Mouse (Mus musculus) ZHBTc4 (cell line): ENCODE data around the gene Mesp2.
A peak's percentile ranks its signal among the peaks of the same experiment; 100 is the strongest.
"Not testable (repeated sequence)": the region's sequence is repeated elsewhere in the genome, so short reads cannot be mapped to it uniquely, and the experiment has no call there.

Experiments used
- DNase-seq: peaks from one replicate; pipeline ENCODE4 v3.0.0-alpha.2; 2011; ENCODE audit warnings: low read depth, low spot score

The Mesp2 gene

DNA sequence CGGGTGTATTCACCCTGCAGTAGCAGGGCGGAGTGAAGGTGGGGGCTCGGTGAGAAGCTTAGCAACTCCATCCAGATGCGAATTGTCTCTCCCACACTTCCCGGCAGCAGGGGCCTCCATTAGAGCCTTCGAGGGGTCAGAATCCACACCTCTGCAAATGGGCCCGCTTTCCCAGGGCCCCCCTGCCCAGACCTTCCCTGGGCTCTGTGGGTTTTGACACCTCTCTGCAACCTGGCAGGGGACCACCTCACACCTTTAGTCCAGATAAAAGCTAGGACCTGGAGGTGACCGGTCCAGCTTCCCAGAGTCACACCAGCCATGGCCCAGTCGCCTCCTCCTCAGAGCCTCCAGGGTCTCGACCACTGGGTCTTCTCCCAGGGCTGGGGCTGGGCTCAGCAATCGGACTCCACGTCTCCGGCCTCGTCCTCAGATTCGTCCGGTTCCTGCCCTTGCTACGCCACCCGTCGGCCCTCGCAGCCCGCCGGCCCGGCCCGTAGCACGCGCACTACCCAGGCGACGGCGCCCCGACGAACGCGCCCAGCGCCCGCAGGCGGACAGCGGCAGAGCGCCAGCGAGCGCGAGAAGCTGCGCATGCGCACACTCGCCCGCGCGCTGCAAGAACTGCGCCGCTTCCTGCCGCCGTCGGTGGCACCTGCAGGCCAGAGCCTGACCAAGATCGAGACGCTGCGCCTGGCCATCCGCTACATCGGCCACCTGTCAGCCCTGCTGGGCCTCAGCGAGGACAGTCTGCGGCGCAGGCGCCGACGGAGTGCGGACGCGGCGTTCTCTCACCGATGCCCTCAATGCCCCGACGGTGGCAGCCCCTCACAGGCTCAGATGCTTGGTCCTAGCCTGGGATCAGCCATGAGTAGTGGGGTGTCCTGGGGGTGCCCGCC lies at the start of gene Mesp2:
Gene Mesp2, plus strand, starts transcription at position 117 of the 896 bp plus-strand sequence.
- peak; percentile 87 for DNase-seq

DNA sequence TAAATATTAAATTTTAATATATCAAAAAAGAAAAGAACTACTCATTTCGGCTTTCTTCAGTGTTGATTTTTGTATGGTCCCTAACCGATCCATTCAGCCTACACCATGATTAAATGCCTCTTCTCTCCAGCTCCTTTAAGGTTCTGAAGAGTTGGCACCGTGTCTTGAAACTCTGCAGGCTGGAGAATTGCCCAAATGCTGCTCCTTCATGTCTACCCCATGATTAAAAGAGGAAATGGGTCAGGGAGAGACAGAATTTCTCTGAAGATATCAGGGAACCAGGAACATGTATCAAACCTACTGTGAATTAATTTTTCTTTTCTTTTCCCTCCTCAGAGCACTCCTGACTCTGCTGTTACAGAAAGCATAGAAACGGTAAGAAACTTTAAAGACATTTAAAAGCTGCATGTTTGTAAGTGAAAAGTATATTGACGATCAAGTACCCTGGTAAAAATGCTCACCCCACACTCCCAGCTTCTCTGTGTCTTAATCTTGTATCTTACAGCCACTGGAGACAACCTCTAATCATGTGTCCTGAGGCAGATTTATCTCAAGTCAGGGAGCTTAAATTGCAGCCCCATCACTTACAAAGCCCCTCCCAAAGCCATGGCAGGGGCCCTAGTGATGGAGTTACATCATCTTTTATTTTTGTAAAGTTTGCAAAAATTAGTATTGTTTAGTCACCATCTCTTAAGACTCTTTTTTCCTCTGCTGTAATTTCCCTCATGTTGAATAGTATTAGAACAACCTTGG lies 49.2 kb upstream of the Mesp2 start:
- no peak for DNase-seq

DNA sequence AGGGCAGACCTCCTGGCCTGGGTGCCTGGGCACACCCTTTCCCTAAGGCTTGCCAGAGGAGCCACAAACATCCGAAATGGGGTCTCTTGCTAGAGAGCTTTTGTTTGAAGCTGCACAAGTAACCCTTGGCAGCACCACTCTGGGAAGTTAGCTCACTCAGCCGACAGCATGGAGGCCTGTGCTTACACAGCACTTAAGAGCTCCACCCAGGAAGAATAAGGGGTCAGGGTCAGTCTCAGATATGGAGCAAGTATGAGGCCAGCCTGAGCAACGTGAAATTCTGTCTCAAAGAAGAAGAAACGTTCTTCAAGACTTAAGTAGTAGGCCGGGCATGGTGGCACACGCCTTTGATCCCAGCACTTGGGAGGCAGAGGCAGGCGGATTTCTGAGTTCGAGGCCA lies 48.4 kb upstream of the Mesp2 start:
- DNase-seq = no peak

DNA sequence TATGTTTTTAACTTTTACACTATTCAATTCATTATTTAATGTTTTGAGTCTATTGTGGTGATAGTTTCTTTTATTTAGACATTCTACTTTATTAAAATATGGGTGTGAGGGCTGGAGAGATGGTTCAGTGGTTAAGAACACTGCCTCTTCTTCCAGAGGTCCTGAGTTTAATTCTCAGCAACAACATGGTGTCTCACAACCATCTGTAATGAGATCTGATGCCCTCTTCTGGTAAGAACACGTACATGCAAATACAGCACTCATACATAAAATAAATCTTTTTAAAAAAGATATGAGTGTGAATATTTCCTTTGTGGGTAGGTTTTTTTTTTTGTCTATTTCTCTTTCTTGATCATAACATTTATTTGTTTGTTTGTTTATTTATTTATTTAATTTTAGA lies 44.5 kb upstream of the Mesp2 start:
- no peak for DNase-seq

DNA sequence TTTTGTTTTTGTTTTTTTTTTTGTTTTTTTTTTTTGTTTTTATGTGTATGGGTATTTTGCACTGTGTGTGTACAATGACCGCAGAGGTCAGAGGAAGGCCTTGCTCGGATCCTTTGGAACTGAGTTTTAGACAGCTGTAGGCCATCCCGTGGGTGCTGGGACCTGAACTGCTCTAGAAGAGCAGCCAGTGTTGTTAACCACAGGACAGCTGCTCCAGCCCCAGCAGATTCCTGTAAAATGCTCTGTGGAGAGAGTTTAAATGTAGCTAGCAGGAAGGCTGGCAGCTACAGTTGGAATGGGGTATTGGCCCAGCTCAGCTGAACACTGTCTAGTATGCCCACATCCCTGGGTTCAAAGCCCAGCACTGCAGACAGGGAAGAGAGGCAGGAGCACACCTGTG lies 40.9 kb upstream of the Mesp2 start:
- DNase-seq = no peak

DNA sequence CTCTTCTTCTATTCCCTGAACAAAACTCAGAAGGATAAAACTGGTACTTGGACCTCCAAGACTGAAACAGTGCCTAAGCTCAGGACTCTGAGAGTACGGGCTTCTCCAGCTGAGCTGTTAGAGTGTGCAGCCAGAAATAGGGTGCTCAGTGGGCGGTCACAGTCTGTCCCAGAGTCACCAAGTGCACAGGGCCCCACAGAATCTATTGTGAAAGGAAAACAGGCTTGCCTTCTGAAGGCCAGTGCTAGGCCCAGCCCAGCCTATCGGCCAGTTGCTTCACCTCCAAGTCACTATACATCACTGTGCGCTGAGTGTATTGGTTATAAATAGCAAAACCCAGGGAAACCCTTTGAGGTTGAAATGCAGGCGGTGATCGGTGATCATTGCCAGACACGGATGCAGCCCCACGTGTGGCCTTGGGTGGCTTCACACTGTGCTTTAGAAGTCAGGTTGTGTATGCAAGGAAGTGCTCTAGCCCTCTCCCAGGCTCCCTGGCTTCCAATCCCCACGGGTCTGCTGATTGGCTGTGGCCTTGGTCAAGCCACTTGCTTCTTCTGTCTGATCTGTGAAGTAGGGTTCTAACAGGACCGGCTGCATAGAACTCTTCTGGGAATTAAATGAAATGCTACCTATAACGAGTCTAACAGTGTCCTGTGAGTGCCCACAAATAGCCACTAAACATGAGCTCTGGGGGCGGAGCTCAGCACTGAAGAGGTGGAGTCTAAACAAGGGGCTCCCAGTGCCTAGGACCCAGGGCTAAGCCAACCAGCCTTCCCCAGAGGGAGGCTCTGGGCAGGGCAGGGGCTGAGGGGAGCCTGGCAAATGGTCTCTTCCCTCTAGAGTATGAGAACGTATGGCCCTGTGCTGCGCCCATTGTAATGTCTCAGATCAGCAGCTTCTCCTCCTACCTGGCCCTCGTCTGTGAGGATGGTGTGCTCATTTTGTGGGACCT lies 38.7 kb upstream of the Mesp2 start:
- peak; percentile 90 for DNase-seq

DNA sequence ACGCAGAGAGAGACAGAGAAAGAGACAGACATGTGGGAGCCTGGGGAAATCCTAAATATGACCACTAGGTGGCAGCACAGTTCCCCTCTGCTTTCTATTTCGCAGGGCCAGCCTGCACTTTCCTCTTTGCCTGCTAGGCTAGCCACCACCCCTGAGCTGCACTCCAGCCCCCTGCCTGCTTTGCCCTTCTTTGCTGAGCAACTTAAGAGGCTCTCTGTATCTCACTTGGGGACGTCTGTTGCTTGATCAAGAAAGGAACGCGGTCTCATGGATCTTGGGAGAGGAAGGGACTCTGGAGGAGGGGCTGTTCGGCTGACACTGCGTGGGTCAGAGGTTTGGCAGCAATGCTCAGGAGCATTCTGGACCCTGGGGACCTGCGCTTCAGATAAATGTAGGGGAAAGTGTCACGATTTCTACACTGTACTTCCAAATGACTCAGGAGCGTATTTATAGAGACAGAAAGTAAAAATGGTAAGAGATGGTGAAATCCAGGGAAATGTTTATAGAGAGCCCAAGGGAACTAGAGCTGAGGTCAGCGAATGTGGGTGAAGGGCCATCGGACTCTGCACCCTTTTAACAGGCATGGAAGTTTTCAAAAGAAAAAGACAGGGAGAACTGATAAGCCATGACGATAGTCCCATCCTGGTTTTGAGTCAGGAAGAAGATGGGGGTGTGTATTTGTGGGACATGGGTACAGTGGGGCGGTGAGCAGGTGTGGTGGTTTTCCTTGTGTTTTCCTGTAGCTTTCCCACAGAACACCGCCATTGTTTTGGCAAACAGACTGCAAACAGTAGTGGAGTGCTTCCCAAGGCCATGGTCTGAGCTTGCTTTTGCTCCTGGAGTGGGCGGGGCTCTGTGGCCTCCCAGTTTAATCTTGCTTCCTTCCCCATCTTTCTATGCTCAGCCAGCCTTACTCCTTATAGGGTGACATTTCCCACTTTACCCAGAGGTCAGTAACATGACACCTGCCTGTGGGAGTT lies 29.6 kb upstream of the Mesp2 start:
- peak; percentile 85 for DNase-seq

DNA sequence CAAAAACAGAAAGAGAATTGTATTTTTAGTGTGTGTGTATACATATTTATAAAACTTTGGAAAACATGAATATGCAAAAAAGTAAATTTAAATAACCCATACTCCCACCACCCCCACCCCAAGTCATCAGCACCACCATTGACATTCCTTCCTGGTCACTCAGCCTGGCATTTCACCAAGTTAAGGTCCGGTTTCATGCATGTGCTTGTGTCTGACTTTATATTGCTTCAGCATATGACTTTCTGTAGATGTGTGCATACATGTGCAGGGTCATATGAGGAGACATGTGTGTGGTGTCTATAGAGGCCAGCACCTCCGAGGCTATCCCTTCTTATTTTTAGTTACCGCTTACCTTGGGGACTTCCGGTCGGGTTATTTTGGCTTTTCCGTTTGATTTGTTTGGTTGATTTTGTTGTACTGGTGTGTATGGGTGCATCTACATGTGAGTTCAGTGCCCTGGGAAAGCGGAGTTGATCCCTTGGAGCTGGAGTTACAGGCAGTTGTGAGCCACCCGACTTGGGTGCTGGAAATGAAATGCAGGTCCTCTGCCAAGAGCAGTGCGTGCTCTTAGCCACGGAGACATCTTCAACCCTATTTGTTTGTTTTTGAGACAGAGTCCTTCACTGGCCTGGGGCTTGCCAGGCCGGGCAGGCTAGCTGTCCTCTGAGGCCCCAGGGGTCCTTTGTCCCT lies 28.6 kb upstream of the Mesp2 start:
- no peak for DNase-seq

DNA sequence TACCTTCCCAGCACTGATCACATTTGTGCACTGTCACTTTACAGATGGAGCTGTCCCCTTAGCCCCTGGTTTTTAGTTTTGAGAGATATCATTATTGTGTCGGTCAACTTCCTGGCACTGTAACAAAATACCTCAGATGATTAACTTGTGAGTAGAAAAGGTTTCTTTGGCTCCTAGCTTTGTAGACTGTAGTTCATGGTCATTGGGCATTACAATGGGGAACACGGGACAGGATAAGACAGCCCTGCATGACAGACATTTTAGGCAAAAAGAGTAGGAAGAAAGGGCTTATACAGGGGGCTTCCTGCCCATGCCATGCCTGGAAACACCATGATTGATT lies 28.0 kb upstream of the Mesp2 start:
- DNase-seq = no peak

DNA sequence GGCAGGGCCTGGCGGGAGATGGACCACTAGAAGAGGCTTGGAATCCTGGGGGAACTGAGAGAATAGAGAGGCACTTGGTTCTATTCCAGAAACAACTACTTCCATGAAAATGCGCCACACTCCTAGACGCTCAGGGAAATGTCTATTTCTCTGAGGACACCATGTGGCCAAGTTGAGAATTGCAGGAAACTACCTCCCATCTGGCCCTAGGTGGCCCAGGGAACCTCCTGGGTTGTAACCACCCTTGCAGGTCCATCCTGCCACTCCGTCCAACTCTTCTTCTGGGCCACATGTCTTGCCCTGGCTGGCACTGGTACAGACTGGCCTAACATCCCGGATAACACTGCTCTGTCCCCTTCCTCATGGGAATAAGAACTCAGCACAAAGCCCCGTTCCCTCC lies 24.2 kb upstream of the Mesp2 start:
- peak; percentile 84 for DNase-seq

DNA sequence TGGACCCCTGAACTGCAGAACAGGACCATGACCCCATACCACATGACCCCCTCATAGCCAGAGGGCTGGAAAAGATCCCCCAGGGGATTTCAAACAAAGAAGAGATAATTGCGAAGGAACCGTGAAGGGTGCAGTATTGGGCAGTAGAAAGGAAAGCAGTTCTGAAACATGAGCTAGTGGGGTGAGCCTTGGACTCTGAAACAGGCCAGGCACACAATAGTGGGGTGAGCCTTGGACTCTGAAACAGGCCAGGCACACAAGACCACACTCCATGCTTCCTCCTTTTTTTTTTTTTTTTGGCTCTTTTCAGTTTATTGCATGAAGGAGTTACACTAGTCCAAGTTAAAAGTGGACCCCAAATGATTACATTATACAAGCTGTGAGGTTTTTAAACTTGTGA lies 20.7 kb upstream of the Mesp2 start:
- not testable (repeated sequence) for DNase-seq

DNA sequence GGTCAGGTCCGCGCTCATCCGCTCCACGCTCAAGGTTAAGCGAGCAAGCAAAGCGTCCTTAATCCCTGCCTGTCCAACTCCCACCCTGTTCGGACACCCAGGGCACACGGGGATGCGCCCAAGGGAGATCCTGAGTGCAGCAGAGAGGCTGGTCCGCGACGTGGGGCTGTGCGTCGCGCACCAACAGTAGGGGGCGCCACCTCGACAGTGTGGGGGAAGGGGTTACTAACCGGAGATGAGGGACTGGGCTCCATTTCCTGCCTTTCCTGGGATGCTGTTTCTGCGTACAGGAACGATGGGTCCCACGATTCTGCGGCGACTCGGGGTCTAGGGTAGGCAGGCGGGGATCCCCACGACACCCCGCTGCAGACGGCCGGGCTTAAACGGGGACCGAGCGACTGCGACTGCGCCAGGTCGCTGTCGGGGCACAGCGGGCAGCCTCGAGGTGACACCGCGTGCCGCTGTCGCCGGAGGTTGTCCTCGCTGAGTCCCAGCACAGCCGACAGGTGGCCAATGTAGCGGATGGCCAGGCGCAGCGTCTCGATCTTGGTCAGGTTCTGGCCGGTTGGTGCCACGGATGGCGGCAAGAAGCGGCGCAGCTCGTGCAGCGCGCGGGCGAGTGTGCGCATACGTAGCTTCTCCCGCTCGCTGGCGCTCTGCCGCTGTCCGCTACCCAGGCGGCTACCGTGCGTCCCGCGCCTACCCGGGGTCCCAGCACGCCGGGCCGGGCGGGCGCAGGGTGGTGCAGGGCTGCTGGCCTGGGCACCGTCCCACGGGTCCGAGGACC lies 17.7 kb upstream of the Mesp2 start:
- peak; percentile 80 for DNase-seq

DNA sequence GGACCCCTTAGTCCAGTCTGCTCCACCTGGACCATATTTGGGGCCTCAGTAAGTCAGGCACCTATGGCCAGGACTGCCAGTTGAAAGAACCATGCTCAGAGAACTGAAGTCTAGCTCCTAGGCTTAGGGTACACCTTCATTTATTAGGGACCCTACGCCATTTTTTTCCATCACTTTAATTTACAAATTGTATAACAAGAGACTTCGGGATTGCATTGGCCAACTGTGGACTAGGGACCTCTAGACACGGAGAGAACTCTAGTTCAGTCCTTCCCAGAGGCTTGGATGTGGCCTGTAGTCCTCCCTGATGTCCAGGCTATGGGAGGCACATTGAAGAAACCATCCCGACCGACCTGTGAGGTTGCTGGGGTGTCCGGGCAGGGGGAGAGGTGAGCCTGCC lies 16.8 kb upstream of the Mesp2 start, which contains the start of gene Mesp1:
Gene Mesp1, minus strand, starts transcription at position 101 of the 400 bp plus-strand sequence.
- DNase-seq = no peak

DNA sequence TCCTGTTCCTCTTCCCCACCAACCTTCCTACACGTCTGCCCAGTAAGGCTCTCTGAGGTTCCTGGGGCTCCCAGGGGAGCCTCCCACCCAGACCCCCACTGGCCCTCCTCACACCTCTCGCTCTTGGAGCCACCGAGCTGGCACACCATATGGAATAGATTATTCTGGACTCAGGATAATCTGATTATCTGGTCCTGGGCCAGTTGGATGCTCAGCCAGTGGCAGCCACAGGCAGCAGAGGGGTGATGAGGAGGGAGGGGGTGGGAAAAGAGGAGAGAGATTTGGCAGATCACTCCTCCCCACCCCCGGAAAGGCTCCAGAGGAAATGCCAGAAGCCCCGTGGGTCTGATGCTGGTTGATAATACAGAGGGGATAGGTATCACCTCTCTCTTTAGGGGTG lies 11.9 kb upstream of the Mesp2 start:
- no peak for DNase-seq

DNA sequence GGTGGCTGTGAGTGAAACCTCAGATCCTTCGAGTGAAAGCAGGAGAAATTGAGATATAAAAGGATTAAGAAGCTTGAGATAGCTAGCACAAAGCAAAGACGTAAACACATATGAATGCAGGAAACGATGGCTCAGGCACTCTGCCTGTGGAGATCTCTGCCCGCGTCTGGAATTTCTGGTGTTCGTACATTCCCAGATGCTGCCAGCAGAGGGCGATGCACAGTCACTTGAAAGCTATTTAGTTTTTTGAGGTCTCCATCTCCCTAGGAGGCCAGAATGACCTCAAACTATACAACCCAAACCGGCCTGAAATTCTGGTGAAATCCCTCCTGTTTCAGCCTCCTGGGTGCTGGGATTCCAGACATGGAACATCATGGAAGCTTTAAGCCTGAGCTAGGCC lies 11.5 kb upstream of the Mesp2 start:
- DNase-seq = peak; percentile 85

DNA sequence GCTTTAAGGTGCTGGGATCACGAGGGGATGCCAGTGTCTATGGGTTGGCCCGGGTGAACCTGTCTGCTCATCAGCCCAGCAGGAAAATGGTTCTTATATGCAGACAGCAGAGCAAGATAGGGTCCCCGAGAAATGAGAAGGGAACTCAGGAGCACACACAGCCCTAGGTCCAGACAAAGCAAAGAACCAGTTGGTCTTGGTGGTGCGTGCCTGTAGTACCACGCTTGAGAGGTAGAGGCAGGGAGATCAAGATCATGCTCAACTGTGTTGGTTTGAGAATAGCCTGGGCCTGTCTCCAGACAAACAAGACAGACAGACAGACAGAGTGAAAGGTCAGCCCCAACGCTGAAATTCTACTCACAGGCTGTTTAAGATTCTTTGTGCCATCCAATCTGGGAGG lies 11.0 kb upstream of the Mesp2 start:
- peak; percentile 68 for DNase-seq

DNA sequence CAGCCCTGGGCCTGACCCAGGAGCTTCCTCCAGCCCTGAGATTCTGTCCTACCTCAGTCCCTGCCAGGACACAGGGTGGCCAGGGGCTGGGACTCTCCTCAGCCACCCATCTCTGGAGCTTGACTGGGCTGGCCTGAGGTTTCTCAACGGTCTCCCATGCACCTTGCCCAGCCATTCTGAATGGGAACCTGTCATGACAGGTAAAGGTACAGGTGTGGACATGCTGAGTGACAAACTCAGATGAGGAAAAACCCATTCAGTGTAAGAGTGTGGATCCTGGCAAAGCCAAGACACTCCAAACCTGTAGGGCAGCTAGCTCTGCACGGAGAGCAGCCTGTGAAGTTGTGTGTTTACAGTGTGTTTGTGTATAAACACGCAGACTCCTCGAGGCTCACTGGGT lies 10.2 kb upstream of the Mesp2 start:
- no peak for DNase-seq

DNA sequence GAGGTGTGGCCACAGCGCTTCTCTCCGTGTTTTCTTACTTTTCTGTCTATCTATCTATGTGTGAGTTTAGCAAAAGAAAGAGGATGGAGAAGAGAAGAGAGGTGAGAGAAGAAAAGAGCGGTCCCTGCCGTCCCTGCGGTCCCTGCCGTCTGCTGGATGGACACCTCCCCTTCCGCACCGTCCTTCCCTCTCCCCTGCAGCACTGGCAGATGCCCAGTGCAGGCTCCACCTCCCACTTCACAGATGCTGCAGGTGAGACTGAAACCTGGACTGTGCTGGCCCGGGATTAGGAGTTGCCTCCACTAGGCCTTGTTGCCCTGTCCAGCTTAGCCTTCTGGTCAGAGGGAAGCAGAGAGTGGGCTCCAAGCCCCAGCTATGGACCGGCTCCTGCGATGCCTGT lies 9.1 kb upstream of the Mesp2 start:
- no peak for DNase-seq

DNA sequence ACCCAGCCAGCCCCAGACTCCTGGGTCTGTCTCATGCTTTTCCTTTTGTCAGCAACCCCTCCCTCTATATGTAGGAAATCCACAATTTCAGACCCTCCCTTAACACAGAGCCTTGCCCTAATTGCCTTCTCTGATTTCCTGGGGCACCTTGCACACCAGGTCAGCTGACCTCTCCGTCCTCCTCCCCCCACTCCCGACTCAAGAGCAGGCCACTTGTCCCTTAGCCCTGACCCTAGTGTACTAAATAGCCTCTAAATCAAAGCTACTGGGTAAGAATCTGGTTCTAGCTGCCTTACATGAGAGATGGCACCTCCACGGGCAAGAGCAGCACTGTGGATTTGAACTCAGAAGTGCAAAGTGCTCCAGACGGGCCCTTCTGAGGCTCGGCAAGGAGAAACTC lies 8.5 kb upstream of the Mesp2 start:
- DNase-seq = no peak
